Mouse (Mus musculus) heart, embryonic 11.5 days (tissue): ENCODE measurements around the gene Rai14. TPM values are rescaled to one million over a fixed set of nuclear protein-coding genes. Genes with fewer than 3 reads are reported as not detected.

Experiments
- ATAC-seq: fragments of 200-750 bp; cut with Nextera tagmentation; replicated peaks from 2 replicates; pipeline ENCODE4 v1.8.0; 2017; ENCODE audit warnings: moderate library complexity; ENCODE audit not compliant: insufficient number of reproducible peaks, low FRiP score, low TSS enrichment
- H3K27ac ChIP-seq: fragments of 300-500 bp; sonication (generic); 2 replicates; pipeline ENCODE4 v1.5.1; 2014; ENCODE audit warnings: mild to moderate bottlenecking, low read depth, low read length
- H3K27me3 ChIP-seq: fragments of 300-500 bp; sonication (generic); 2 replicates; pipeline ENCODE4 v1.6.1; 2014; ENCODE audit warnings: mild to moderate bottlenecking, low read length, mixed read lengths; ENCODE audit not compliant: control insufficient read depth, insufficient read depth
- H3K36me3 ChIP-seq: fragments of 300-500 bp; sonication (generic); 2 replicates; pipeline ENCODE4 v1.6.1; 2014; ENCODE audit warnings: mild to moderate bottlenecking, low read length, moderate library complexity, mixed read lengths; ENCODE audit not compliant: control insufficient read depth, insufficient read depth
- H3K4me1 ChIP-seq: fragments of 300-500 bp; sonication (generic); 2 replicates; pipeline ENCODE4 v1.6.1; 2014; ENCODE audit warnings: low read length; ENCODE audit not compliant: control insufficient read depth, insufficient read depth
- H3K4me2 ChIP-seq: fragments of 300-500 bp; sonication (generic); 2 replicates; pipeline ENCODE4 v1.6.1; 2014; ENCODE audit warnings: mild to moderate bottlenecking, moderate library complexity
- H3K4me3 ChIP-seq: fragments of 300-500 bp; sonication (generic); 2 replicates; pipeline ENCODE4 v1.5.1; 2014; ENCODE audit warnings: low read depth, low read length
- H3K9ac ChIP-seq: fragments of 300-500 bp; sonication (generic); 2 replicates; pipeline ENCODE4 v1.6.1; 2014; ENCODE audit warnings: mild to moderate bottlenecking, low read depth, low read length, moderate library complexity
- H3K9me3 ChIP-seq: fragments of 300-500 bp; sonication (generic); replicated peaks from 2 replicates; pipeline ENCODE4 v1.6.1; 2016; ENCODE audit warnings: low read length; ENCODE audit not compliant: control insufficient read depth
- WGBS: fragments of 180-500 bp; shearing (Covaris S2); extraction: QIAGEN DNeasy Blood & Tissue Kit; methylation state at CpG from one replicate; pipeline ENCODE4 v1.1.7; 2014; ENCODE audit not compliant: insufficient replicate concordance; 5-methylcytosine and 5-hydroxymethylcytosine counted together
- polyA plus RNA-seq: library from polyadenylated mRNA; unstranded; fragments of >200 nt; fragmentation: Nextera tagmentation; extraction: Ambion mirVana; gene quantifications from 2 replicates; pipeline ENCODE4 v1.2.1, GENCODE M21; 2014

Gene Rai14
- polyA plus RNA-seq, 1 experiment from 2014 or later: 30.5 TPM

DNA sequence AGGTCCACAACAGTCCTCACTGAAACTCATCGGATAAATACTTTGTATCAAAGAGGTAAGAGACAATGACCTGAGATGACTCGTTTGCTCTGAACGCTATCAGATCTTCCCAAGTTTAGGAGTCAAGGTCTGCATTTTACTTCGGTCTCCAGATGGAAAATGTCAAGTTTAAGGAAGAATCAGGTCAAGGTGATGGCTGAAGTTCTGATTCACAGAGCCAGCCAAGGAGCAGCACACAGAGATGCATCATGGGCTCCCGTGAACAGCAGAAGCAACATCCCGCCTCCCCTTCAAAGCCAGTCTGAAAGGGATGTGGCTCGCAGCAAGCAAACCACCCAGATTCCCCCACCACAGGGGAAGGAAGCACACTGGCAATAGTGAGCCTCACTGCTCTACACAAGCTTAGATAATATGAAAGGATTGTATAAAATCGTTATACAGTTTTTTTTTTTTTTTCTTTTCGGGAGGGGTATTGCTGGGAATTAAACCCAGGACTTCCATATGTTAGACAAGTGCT, 30.7 kb downstream of the Rai14 start:
- Histone ChIP-seq H3K4me2 (no peak overlapping the region), H3K9ac (no peak overlapping the region), H3K4me1 (peaks cover 4% of the 10 kb centered on the region; the same call in 1 of the 2 replicates), H3K27ac (no peak overlapping the region), H3K4me3 (no peak overlapping the region), H3K36me3 (no peaks in the 10 kb centered on the region), H3K9me3 (no peaks in the 10 kb centered on the region), H3K27me3 (peaks cover 8% of the 10 kb centered on the region; the same call in 1 of the 2 replicates)
- WGBS: 88% methylated on average over 9 of the region's 9 CpGs
- no peak for ATAC-seq

- H3K9ac ChIP-seq: no peak overlapping the region
- 86% methylated on average over 5 of the region's 5 CpGs for WGBS
- no peaks in the 10 kb centered on the region for H3K36me3 ChIP-seq
- 0 out of 2 replicates have a peak, but pooled peaks cover under 1% of the 10 kb centered on the region for H3K4me1 ChIP-seq
- no peak for ATAC-seq
- no peaks in the 10 kb centered on the region for H3K9me3 ChIP-seq
- no peak overlapping the region for H3K4me3 ChIP-seq
- H3K4me2 ChIP-seq: no peak overlapping the region
- no peak overlapping the region for H3K27ac ChIP-seq
- peaks cover 5% of the 10 kb centered on the region for H3K27me3 ChIP-seq
Measured at GRCm38 (mm10) chr15:10680514-10680913, 33.9 kb downstream of the Rai14 start.

DNA sequence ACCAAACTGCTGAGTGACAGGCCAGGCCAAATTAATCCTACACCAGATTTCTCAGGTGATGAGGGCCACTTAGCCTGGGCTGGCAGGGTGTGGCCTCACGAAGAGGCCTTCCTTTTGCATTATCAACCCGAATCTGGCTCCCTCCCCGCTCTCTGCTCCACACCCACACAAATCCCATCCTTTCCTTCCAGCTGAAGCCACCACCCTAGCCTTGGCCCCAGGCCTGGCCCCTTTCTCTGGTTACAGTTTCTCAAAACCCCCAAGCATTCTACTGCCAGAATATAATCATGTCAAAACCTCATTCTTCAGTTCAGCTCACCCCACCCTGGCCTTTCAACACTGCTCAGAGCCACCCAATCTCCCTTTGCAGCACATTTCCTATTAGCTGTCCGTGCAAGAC, 34.9 kb downstream of the Rai14 start:
- Histone ChIP-seq H3K9ac (no peak overlapping the region), H3K4me2 (no peak overlapping the region), H3K4me3 (no peak overlapping the region), H3K36me3 (no peaks in the 10 kb centered on the region), H3K27ac (no peak overlapping the region), H3K4me1 (no peaks in the 10 kb centered on the region), H3K9me3 (no peaks in the 10 kb centered on the region), H3K27me3 (peaks cover 5% of the 10 kb centered on the region)
- ATAC-seq: no peak
- WGBS: 74% methylated on average over 4 of the region's 4 CpGs

- Histone ChIP-seq H3K36me3 (no peaks in the 10 kb centered on the region), H3K9me3 (no peaks in the 10 kb centered on the region), H3K9ac (no peak overlapping the region), H3K4me2 (no peak overlapping the region), H3K27ac (no peak overlapping the region), H3K4me1 (peaks cover 3% of the 10 kb centered on the region; the same call in 1 of the 2 replicates), H3K27me3 (peaks cover 18% of the 10 kb centered on the region), H3K4me3 (no peak overlapping the region)
- no peak for ATAC-seq
- WGBS: 80% methylated on average over 5 of the region's 5 CpGs
Measured at GRCm38 (mm10) chr15:10675801-10676200, 38.6 kb downstream of the Rai14 start.

GRCm38 (mm10) chr15:10672880-10673279, 41.5 kb downstream of the Rai14 start:
- no peak overlapping the region for H3K4me2 ChIP-seq
- no peak overlapping the region for H3K4me3 ChIP-seq
- no peak for ATAC-seq
- H3K4me1 ChIP-seq: peaks cover 12% of the 10 kb centered on the region; the same call in 1 of the 2 replicates
- 57% methylated on average over 5 of the region's 5 CpGs for WGBS
- H3K9me3 ChIP-seq: no peaks in the 10 kb centered on the region
- H3K27me3 ChIP-seq: peaks cover 18% of the 10 kb centered on the region
- no peaks in the 10 kb centered on the region for H3K36me3 ChIP-seq
- no peak overlapping the region for H3K27ac ChIP-seq
- no peak overlapping the region for H3K9ac ChIP-seq

GRCm38 (mm10) chr15:10671868-10672267, 42.6 kb downstream of the Rai14 start:
- peaks cover 18% of the 10 kb centered on the region for H3K27me3 ChIP-seq
- no peak for ATAC-seq
- H3K27ac ChIP-seq: no peak overlapping the region
- H3K9ac ChIP-seq: no peak overlapping the region
- H3K9me3 ChIP-seq: no peaks in the 10 kb centered on the region
- H3K4me3 ChIP-seq: no peak overlapping the region
- no peaks in the 10 kb centered on the region for H3K36me3 ChIP-seq
- H3K4me1 ChIP-seq: peaks cover 18% of the 10 kb centered on the region
- 53% methylated on average over 4 of the region's 4 CpGs for WGBS
- no peak overlapping the region for H3K4me2 ChIP-seq

- H3K9me3 ChIP-seq: no peaks in the 10 kb centered on the region
- H3K4me3 ChIP-seq: no peak overlapping the region
- peaks cover 22% of the 10 kb centered on the region for H3K4me1 ChIP-seq
- H3K36me3 ChIP-seq: no peaks in the 10 kb centered on the region
- H3K4me2 ChIP-seq: no peak overlapping the region
- ATAC-seq: no peak
- H3K27me3 ChIP-seq: peaks cover 25% of the 10 kb centered on the region
- H3K27ac ChIP-seq: no peak overlapping the region
- 44% methylated on average over 7 of the region's 7 CpGs for WGBS
- no peak overlapping the region for H3K9ac ChIP-seq
Measured at GRCm38 (mm10) chr15:10670107-10670506, 44.3 kb downstream of the Rai14 start.

- WGBS: 32% methylated on average over 10 of the region's 10 CpGs
- peaks cover 24% of the 10 kb centered on the region for H3K4me1 ChIP-seq
- H3K36me3 ChIP-seq: no peaks in the 10 kb centered on the region
- no peaks in the 10 kb centered on the region for H3K9me3 ChIP-seq
- H3K4me2 ChIP-seq: no peak overlapping the region
- no peak for ATAC-seq
- H3K27me3 ChIP-seq: peaks cover 20% of the 10 kb centered on the region
- H3K9ac ChIP-seq: no peak overlapping the region
- no peak overlapping the region for H3K4me3 ChIP-seq
- no peak overlapping the region for H3K27ac ChIP-seq
Measured at GRCm38 (mm10) chr15:10668120-10668900, 46.1 kb downstream of the Rai14 start.

DNA sequence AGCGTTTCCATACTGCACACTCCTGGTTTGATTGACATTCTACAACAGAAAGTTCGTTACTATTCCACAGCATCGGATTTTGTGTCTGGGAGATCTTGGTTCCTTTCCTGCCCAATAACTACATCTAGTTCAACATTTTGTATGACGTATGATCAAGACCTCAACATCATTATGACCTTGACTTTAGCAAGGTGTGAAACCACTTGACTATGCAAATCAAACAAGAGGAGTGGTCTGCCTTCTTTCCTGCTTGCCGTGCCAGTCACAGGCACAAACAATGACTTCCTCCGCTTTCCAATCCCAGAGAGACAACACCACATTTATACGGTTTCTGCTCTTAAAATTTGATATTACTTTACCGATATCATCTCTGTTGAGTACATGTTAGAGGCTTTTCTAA, 48.6 kb downstream of the Rai14 start:
- WGBS: 67% methylated on average over 8 of the region's 8 CpGs
- H3K36me3 ChIP-seq: no peaks in the 10 kb centered on the region
- no peak overlapping the region for H3K27ac ChIP-seq
- peaks cover 14% of the 10 kb centered on the region for H3K27me3 ChIP-seq
- H3K4me3 ChIP-seq: no peak overlapping the region
- H3K9ac ChIP-seq: no peak overlapping the region
- no peak overlapping the region for H3K4me2 ChIP-seq
- no peaks in the 10 kb centered on the region for H3K9me3 ChIP-seq
- no peak for ATAC-seq
- peaks cover 30% of the 10 kb centered on the region for H3K4me1 ChIP-seq
